Mouse (Mus musculus) C2C12 (cell line): Measurements from ENCODE around the gene Adamts20.

Experiments used
- CEBPB ChIP-seq: IDR thresholded peaks from one replicate; pipeline ENCODE4 v1.6.1; 2011; ENCODE audit warnings: low read depth, mild to moderate bottlenecking, control low read depth, moderate library complexity
- CTCF ChIP-seq: IDR thresholded peaks from one replicate; pipeline ENCODE4 v1.5.1; 2011; ENCODE audit not compliant: control insufficient read depth, insufficient read depth, insufficient read length
- MAX ChIP-seq: IDR thresholded peaks from one replicate; pipeline ENCODE4 v1.6.1; 2011; ENCODE audit warnings: mild to moderate bottlenecking, control low read depth
- MYOD1 ChIP-seq: IDR thresholded peaks from one replicate; pipeline ENCODE4 v1.6.1; 2011; ENCODE audit warnings: low read depth; ENCODE audit not compliant: control insufficient read depth, insufficient read length
- MYOG ChIP-seq: IDR thresholded peaks from one replicate; pipeline ENCODE4 v1.6.1; 2011; ENCODE audit not compliant: control insufficient read depth, insufficient read length; ENCODE audit errors: extremely low read depth
- USF1 ChIP-seq: IDR thresholded peaks from one replicate; pipeline ENCODE4 v1.6.1; 2011; ENCODE audit warnings: low read depth, mild to moderate bottlenecking, control low read depth, moderate library complexity

DNA sequence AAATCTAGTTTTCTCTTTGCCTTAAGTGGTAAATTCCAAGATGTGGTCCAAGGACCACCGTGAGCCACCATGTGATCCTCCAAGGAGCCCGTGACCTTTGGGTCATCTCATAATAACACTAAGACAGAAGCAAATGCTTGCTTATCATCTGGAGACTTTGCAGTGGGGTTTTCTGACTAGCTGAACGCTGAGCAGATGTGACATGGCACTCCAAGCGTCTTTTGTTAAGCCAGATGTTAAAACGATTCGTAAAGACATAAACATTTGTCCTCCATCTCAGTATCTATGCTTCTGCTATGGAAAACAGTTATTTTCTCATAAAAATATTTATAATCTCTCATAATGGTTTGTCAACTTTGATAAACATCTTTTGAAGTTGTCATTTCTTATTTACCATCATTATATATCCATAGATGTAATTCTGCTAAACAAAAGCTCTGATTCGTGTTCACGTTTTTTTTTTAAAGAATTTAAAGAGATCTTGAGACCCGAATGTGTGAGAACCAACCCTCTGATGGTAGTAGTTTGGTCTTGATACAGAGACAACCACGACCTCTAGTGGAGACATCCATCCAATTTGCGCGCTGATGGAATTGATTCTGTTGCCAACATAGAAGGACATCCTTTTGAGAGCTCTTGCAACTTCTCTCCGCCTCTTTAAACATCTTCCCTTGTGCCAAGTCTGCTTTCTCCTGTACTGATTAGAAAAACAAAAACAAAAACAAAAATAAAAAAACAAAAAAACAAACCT is 212.1 kb downstream of the Adamts20 start:
- no peak for TF ChIP-seq CTCF
- no peak for TF ChIP-seq MAX
- no peak for TF ChIP-seq CEBPB
- TF ChIP-seq MYOD1, result no peak
- no peak for TF ChIP-seq USF1
- TF ChIP-seq MYOG, result no peak
